Mouse (Mus musculus): ENCODE measurements at regions not wholly inside any gene's neighbourhood (a gene's known extent, or its start where the extent isn't known, plus 50 kb on each side); places are given as distances from the start of the nearest gene placed in this dataset.
"Not testable (repeated sequence)": the region's sequence is repeated elsewhere in the genome, so short reads cannot be mapped to it uniquely, and the experiment has no call there.

- not testable (repeated sequence) for DNase-seq (ENCODE audit: low spot score in 2 of 2)
Measured at GRCm38 (mm10) chr10:96421506-96421905, 195.3 kb upstream of the Btg1 start.

DNA sequence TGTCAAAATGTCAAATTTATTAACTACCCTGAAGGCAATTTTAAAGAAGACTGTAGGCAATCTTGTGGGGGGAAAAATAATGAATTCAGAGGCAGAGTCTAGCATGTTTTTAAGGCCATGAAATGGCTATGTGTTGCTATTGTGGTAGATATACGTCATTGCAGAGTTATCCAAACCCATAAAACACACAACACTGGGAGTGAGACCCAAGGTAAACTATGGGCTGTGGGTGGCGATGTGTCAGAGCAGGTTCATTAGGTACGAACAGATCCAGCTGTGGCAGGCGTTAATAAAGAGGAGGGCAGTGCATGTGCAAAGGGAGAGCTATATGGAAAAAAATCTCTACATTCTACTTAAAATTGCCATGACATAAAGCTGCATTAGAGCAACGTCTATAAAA, 189.4 kb upstream of the Btg1 start:
- DNase-seq (ENCODE audit: low spot score in 2 of 2) = no peak

- no peak for DNase-seq (ENCODE audit: low spot score in 2 of 2)
Measured at GRCm38 (mm10) chr10:96430142-96430541, 186.7 kb upstream of the Btg1 start.

- no peak for DNase-seq (ENCODE audit: low spot score in 2 of 2)
Measured at GRCm38 (mm10) chr10:96435109-96435508, 181.7 kb upstream of the Btg1 start.

GRCm38 (mm10) chr10:96438398-96439103, 178.3 kb upstream of the Btg1 start:
- DNase-seq (ENCODE audit: low spot score in 2 of 2) = no peak

- no peak for DNase-seq (ENCODE audit: low spot score in 2 of 2)
Measured at GRCm38 (mm10) chr10:96442165-96442564, 174.6 kb upstream of the Btg1 start.

- no peak for DNase-seq (ENCODE audit: low spot score in 2 of 2)
Measured at GRCm38 (mm10) chr10:96450266-96450665, 166.5 kb upstream of the Btg1 start.

- no peak for DNase-seq (ENCODE audit: low spot score in 2 of 2)
Measured at GRCm38 (mm10) chr10:96454857-96455256, 161.9 kb upstream of the Btg1 start.

GRCm38 (mm10) chr10:96458551-96458950, 158.3 kb upstream of the Btg1 start:
- DNase-seq (ENCODE audit: low spot score in 2 of 2) = no peak

- no peak for DNase-seq (ENCODE audit: low spot score in 2 of 2)
Measured at GRCm38 (mm10) chr10:96459186-96459585, 157.6 kb upstream of the Btg1 start.

- no peak for DNase-seq (ENCODE audit: low spot score in 2 of 2)
Measured at GRCm38 (mm10) chr10:96460151-96460550, 156.7 kb upstream of the Btg1 start.

DNA sequence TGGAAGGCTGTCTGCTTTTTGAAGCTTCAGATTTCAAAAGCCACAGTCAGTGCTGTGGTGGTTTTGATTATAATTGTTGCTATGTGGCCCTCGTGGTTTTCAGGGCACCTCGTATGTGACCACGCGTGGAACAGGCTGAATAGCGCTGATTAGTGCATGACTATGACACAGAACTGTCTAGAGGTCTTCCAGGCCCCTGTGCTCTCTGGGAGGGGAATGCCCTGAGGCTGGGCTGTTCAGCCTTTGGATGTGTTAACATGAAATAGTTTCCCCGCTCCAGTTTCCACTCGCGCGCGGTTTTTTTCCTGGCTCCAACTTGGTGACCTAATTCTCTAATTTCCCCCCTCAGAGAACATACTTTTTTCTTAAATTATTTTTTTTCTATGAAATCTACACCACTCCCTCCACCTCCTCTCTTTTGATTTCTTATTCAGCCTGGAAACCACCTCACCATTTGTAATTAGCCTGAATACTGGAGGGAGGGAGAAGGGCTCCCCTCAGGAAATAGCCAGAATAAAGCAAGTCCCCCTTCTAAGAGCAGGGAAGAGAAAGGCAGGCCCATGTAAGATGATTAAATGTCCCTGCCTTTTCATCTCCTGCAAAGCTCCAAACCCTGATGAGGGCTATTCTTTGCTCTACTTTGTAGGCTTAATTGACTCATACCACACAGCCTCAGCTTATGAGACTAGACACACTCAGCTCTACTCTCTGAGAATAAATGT, 156.0 kb upstream of the Btg1 start:
- DNase-seq (ENCODE audit: low spot score in 2 of 2) = no peak

GRCm38 (mm10) chr10:96465967-96466366, 150.8 kb upstream of the Btg1 start:
- DNase-seq (ENCODE audit: low spot score in 2 of 2) = no peak

- DNase-seq (ENCODE audit: low spot score in 2 of 2) = no peak
Measured at GRCm38 (mm10) chr10:96466845-96467244, 150.0 kb upstream of the Btg1 start.

- peak in 1 of 2 experiments; percentile 21 for DNase-seq (ENCODE audit: low spot score in 2 of 2)
Measured at GRCm38 (mm10) chr10:96467661-96468060, 149.1 kb upstream of the Btg1 start.

DNA sequence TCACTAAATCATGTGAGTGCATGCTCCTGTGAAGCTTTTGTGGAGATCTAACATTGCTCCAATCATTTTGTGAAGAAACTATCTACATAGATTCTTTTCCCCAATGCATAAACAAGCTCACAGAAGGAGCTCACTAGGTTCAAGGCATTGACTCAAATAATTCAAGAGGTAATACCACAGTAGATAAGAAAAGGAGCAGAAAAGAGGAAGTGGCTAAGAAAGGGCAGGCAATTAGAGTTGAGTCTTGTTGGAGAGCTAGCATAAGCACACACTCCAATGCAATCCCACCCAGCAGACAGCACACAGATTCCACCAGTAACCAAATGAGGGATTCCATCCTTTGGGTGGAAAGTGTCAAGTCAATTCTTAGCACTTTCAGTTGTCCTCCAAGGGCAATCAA, 145.3 kb upstream of the Btg1 start:
- no peak for DNase-seq (ENCODE audit: low spot score in 2 of 2)

- DNase-seq (ENCODE audit: low spot score in 2 of 2) = no peak
Measured at GRCm38 (mm10) chr10:96479350-96479749, 137.5 kb upstream of the Btg1 start.

- DNase-seq (ENCODE audit: low spot score in 2 of 2) = peak in 1 of 2 experiments; percentile 15
Measured at GRCm38 (mm10) chr10:96479786-96480185, 137.0 kb upstream of the Btg1 start.

DNA sequence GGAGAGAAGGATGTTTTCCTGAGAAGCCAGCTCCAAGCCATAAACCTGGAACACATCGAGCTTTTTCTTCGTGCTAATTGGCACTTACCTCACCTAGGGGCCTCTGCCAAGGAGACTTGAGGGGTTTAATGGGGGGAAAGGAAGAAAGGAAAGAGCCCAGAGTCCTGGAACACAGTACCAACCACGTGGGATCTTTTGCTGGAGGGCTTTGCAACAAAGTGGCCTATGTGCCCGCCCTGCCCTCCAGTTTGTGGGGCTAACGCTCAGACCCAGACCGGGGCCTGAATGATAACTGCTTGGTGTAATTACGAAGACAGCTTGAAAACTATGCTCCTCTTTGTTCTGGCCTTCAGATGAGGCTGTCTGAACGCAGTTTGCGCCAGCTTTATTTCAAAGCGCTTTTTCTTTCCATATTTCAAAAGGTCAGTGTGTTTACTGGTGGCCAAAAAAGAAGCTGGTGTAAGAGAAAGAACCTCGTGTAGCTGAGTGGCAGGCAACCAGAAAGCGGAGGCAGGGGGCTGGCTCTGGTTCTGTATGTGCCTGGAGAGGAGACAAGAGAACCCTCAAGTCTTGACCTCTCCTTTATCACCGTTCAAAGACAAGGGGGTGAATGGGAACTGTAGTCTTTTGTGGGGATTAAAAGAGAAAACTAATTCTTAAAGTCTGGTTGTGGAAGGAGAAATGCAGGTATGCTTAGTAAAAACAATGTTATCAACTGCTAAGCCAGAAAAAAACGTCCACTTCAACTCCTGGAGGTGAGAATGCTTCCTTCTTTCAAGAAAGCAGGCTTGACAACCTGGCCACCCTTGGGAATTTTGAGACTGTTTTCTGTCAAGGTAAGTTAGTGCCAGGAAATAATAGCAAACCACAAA, 136.1 kb upstream of the Btg1 start:
- peak; percentile 33 to 53 for DNase-seq (ENCODE audit: low spot score in 2 of 2)

DNA sequence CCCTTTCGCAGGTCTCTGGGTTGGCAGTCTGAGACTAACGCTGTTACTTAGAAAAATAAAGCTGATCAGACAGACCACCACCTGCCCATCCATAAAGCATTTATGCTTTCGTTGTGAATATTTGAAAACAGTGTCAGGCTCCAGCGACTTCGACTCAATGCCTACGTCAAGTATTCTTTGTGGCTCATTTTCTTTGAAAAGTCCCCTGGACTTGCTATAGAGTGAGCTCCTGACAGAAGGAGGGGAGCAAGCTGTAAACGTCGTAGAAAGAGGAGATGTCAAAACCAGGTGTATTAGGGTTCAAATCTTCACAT, 135.5 kb upstream of the Btg1 start:
- DNase-seq (ENCODE audit: low spot score in 2 of 2) = no peak

- DNase-seq (ENCODE audit: low spot score in 2 of 2) = no peak
Measured at GRCm38 (mm10) chr10:96486724-96487123, 130.1 kb upstream of the Btg1 start.

- no peak for DNase-seq (ENCODE audit: low spot score in 2 of 2)
Measured at GRCm38 (mm10) chr10:96493706-96494105, 123.1 kb upstream of the Btg1 start.

- DNase-seq (ENCODE audit: low spot score in 2 of 2) = no peak
Measured at GRCm38 (mm10) chr10:96496700-96497099, 120.1 kb upstream of the Btg1 start.

Measured in frontal cortex, postnatal 36 days (tissue).